Mouse (Mus musculus): ENCODE results near the gene Zbtb20.

Gene Zbtb20

GRCm38 (mm10) chr16:43508166-43508998 lies 632.7 kb downstream of the Zbtb20 start:
- DNase-seq (ENCODE audit: low read depth, low spot score): no peak

- no peak for DNase-seq (ENCODE audit: low read depth, low spot score)
Measured at GRCm38 (mm10) chr16:43510516-43510915, 634.8 kb downstream of the Zbtb20 start.

GRCm38 (mm10) chr16:43511531-43511930 lies 635.9 kb downstream of the Zbtb20 start:
- DNase-seq (ENCODE audit: low read depth, low spot score): no peak

- DNase-seq (ENCODE audit: low read depth, low spot score): no peak
Measured at GRCm38 (mm10) chr16:43513933-43514332, 638.3 kb downstream of the Zbtb20 start.

- DNase-seq (ENCODE audit: low read depth, low spot score): no peak
Measured at GRCm38 (mm10) chr16:43515538-43515937, 639.9 kb downstream of the Zbtb20 start.

- no peak for DNase-seq (ENCODE audit: low read depth, low spot score)
Measured at GRCm38 (mm10) chr16:43520274-43520673, 644.6 kb downstream of the Zbtb20 start.

- no peak for DNase-seq (ENCODE audit: low read depth, low spot score)
Measured at GRCm38 (mm10) chr16:43522482-43522881, 646.8 kb downstream of the Zbtb20 start.

GRCm38 (mm10) chr16:43524179-43524578 lies 648.5 kb downstream of the Zbtb20 start:
- DNase-seq (ENCODE audit: low read depth, low spot score): no peak

- no peak for DNase-seq (ENCODE audit: low read depth, low spot score)
Measured at GRCm38 (mm10) chr16:43525624-43526023, 649.9 kb downstream of the Zbtb20 start.

GRCm38 (mm10) chr16:43528300-43528699 lies 652.6 kb downstream of the Zbtb20 start:
- DNase-seq (ENCODE audit: low read depth, low spot score): no peak

GRCm38 (mm10) chr16:43531328-43531727 lies 655.6 kb downstream of the Zbtb20 start:
- DNase-seq (ENCODE audit: low read depth, low spot score): no peak

GRCm38 (mm10) chr16:43534103-43534502 lies 658.4 kb downstream of the Zbtb20 start:
- DNase-seq (ENCODE audit: low read depth, low spot score): no peak

- DNase-seq (ENCODE audit: low read depth, low spot score): no peak
Measured at GRCm38 (mm10) chr16:43535912-43536311, 660.2 kb downstream of the Zbtb20 start.

- no peak for DNase-seq (ENCODE audit: low read depth, low spot score)
Measured at GRCm38 (mm10) chr16:43537163-43537562, 661.5 kb downstream of the Zbtb20 start.

- DNase-seq (ENCODE audit: low read depth, low spot score): no peak
Measured at GRCm38 (mm10) chr16:43539659-43540096, 664.0 kb downstream of the Zbtb20 start.

GRCm38 (mm10) chr16:43540108-43540507 lies 664.4 kb downstream of the Zbtb20 start:
- peak; percentile 27 for DNase-seq (ENCODE audit: low read depth, low spot score)

GRCm38 (mm10) chr16:43540546-43541167 lies 665.0 kb downstream of the Zbtb20 start:
- no peak for DNase-seq (ENCODE audit: low read depth, low spot score)

GRCm38 (mm10) chr16:43545261-43545660 lies 669.6 kb downstream of the Zbtb20 start:
- DNase-seq (ENCODE audit: low read depth, low spot score): no peak

- no peak for DNase-seq (ENCODE audit: low read depth, low spot score)
Measured at GRCm38 (mm10) chr16:43547323-43548180, 671.9 kb downstream of the Zbtb20 start.

- no peak for DNase-seq (ENCODE audit: low read depth, low spot score)
Measured at GRCm38 (mm10) chr16:43548774-43549173, 673.1 kb downstream of the Zbtb20 start.

- no peak for DNase-seq (ENCODE audit: low read depth, low spot score)
Measured at GRCm38 (mm10) chr16:43549425-43550089, 673.9 kb downstream of the Zbtb20 start.

All from forelimb bud, embryonic 11.5 days (tissue).